Mouse (Mus musculus): ENCODE measurements around the gene Ambp. TPM values are rescaled to one million over a fixed set of nuclear protein-coding genes. Genes with fewer than 3 reads are reported as not detected.
A peak's percentile ranks its signal among the peaks of the same experiment; 100 is the strongest.

The Ambp gene
- polyA plus RNA-seq, 1 experiment from 2014 or later, result 2.3 TPM

GRCm38 (mm10) chr4:63147268-63147667 is 7.3 kb downstream of the Ambp start:
- Histone ChIP-seq H3K27ac (ENCODE audit: low read length) (no peak overlapping the region), H3K36me3 (ENCODE audit: control insufficient read depth, insufficient read depth, low read length) (no peaks in the 10 kb centered on the region), H3K9me3 (ENCODE audit: control insufficient read depth, low read length) (no peaks in the 10 kb centered on the region), H3K27me3 (ENCODE audit: control insufficient read depth, insufficient read depth, low read depth, low read length) (no peaks in the 10 kb centered on the region), H3K4me2 (ENCODE audit: low read depth, low read length) (no peak overlapping the region), H3K4me3 (ENCODE audit: low read length) (no peak overlapping the region), H3K4me1 (replicated peaks; ENCODE audit: control insufficient read depth, insufficient read depth, low read length) (no peaks in the 10 kb centered on the region), H3K9ac (ENCODE audit: low read length) (no peak overlapping the region)
- WGBS, result 93% methylated on average over 6 of the region's 6 CpGs
- ATAC-seq (ENCODE audit: low read depth), result no peak

- Histone ChIP-seq H3K9me3 (ENCODE audit: control insufficient read depth, low read length) (no peaks in the 10 kb centered on the region), H3K36me3 (ENCODE audit: control insufficient read depth, insufficient read depth, low read length) (peaks cover 14% of the 10 kb centered on the region), H3K27me3 (ENCODE audit: control insufficient read depth, insufficient read depth, low read depth, low read length) (no peaks in the 10 kb centered on the region), H3K4me3 (ENCODE audit: low read length) (no peak overlapping the region), H3K9ac (ENCODE audit: low read length) (no peak overlapping the region), H3K4me1 (replicated peaks; ENCODE audit: control insufficient read depth, insufficient read depth, low read length) (0 out of 2 replicates have a peak, but pooled peaks cover 3% of the 10 kb centered on the region), H3K4me2 (ENCODE audit: low read depth, low read length) (no peak overlapping the region), H3K27ac (ENCODE audit: low read length) (no peak overlapping the region)
- ATAC-seq (ENCODE audit: low read depth), result no peak
- WGBS, result 80% methylated on average over 5 of the region's 5 CpGs
These were observed 24.5 kb downstream of the Ambp start for GRCm38 (mm10) chr4:63129891-63130624.

DNA sequence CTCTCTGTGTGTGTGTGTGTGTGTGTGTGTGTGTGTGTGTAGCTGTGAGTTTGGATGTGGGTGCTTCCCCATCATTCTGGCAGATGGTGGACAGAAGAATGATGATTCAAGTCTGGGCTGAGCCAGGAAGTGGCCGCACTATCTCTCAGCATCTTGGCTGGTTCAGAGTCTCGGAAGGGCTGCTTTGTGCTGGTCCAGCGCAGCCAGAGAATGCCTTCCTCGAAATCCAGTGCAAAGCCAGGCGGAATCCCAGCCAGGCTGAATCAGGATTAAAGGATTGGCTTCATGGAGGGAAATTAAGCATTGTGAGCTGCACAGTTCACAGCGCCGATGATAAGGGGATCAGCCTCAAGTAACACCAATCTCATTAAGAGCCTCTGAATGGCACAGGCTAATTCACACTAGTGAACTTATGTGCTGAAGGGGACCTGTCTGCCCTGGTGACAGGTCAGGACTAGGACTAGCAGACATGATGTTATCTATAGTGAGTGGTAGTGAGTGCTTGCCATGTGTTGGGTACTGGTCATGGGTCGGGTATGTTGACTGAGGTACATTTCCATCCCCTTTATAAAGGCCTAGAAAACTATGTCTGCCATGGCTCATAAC is 29.6 kb downstream of the Ambp start:
- Histone ChIP-seq H3K36me3 (ENCODE audit: control insufficient read depth, insufficient read depth, low read length) (peaks cover 20% of the 10 kb centered on the region), H3K9ac (ENCODE audit: low read length) (no peak overlapping the region), H3K4me1 (replicated peaks; ENCODE audit: control insufficient read depth, insufficient read depth, low read length) (no peaks in the 10 kb centered on the region), H3K27ac (ENCODE audit: low read length) (no peak overlapping the region), H3K4me3 (ENCODE audit: low read length) (no peak overlapping the region), H3K27me3 (ENCODE audit: control insufficient read depth, insufficient read depth, low read depth, low read length) (no peaks in the 10 kb centered on the region), H3K9me3 (ENCODE audit: control insufficient read depth, low read length) (no peaks in the 10 kb centered on the region; the same call in 1 of the 2 replicates), H3K4me2 (ENCODE audit: low read depth, low read length) (no peak overlapping the region)
- no peak for ATAC-seq (ENCODE audit: low read depth)
- 79% methylated on average over 8 of the region's 8 CpGs for WGBS

DNA sequence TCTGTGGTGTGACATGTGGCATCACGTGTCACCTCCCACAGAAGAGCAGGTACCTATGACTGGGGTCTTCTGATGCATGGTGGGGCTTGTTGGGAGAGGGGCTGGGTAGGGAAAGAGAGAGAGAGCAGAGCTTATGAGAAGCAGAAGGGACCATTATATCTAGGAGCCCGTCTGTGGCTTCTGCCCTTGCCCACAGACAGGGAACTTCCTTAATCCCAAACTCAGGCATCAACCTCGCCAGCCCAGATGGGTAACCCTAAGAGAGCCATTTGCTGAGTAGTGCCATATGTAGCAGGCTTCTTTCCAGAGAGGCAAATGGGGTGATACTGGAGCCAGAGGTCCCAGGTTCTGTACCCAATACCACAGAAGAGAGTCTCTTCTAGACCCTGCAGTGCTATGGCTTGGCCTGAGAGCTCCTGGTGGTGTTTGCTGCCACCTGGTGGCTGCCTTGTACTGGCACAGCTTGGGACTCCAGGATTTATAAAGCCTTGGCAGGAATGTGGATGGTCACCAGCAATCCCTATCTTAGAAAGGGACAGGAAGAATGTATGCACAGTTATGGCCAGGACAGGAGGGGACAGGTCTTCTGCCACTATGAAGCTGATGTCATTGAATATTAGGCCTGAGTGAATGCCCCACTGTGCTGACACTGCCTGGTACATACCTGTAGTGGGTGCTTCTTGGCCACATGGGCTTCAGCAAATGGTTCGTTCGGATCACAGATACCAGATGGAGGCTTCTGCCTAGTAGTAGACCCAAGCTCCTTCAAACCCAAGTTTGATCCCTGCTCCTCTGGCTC is 35.8 kb downstream of the Ambp start:
- Histone ChIP-seq H3K4me2 (ENCODE audit: low read depth, low read length) (no peak overlapping the region), H3K9me3 (ENCODE audit: control insufficient read depth, low read length) (no peaks in the 10 kb centered on the region; the same call in 1 of the 2 replicates), H3K36me3 (ENCODE audit: control insufficient read depth, insufficient read depth, low read length) (peaks cover 17% of the 10 kb centered on the region), H3K9ac (ENCODE audit: low read length) (no peak overlapping the region), H3K4me3 (ENCODE audit: low read length) (no peak overlapping the region), H3K27me3 (ENCODE audit: control insufficient read depth, insufficient read depth, low read depth, low read length) (no peaks in the 10 kb centered on the region), H3K4me1 (replicated peaks; ENCODE audit: control insufficient read depth, insufficient read depth, low read length) (no peaks in the 10 kb centered on the region), H3K27ac (ENCODE audit: low read length) (no peak overlapping the region)
- WGBS, result 87% methylated on average over 5 of the region's 5 CpGs
- peak; percentile 86 for ATAC-seq (ENCODE audit: low read depth)

- no peaks in the 10 kb centered on the region for H3K9me3 ChIP-seq (ENCODE audit: control insufficient read depth, low read length)
- H3K4me2 ChIP-seq (ENCODE audit: low read depth, low read length), result no peak overlapping the region
- 92% methylated on average over 8 of the region's 8 CpGs for WGBS
- H3K4me3 ChIP-seq (ENCODE audit: low read length), result no peak overlapping the region
- no peaks in the 10 kb centered on the region for H3K27me3 ChIP-seq (ENCODE audit: control insufficient read depth, insufficient read depth, low read depth, low read length)
- peaks cover 12% of the 10 kb centered on the region; the same call in 1 of the 2 replicates for H3K36me3 ChIP-seq (ENCODE audit: control insufficient read depth, insufficient read depth, low read length)
- no peak overlapping the region for H3K9ac ChIP-seq (ENCODE audit: low read length)
- no peak for ATAC-seq (ENCODE audit: low read depth)
- no peaks in the 10 kb centered on the region for H3K4me1 ChIP-seq (replicated peaks; ENCODE audit: control insufficient read depth, insufficient read depth, low read length)
- no peak overlapping the region for H3K27ac ChIP-seq (ENCODE audit: low read length)
These were observed 48.9 kb downstream of the Ambp start for GRCm38 (mm10) chr4:63105651-63106050.

DNA sequence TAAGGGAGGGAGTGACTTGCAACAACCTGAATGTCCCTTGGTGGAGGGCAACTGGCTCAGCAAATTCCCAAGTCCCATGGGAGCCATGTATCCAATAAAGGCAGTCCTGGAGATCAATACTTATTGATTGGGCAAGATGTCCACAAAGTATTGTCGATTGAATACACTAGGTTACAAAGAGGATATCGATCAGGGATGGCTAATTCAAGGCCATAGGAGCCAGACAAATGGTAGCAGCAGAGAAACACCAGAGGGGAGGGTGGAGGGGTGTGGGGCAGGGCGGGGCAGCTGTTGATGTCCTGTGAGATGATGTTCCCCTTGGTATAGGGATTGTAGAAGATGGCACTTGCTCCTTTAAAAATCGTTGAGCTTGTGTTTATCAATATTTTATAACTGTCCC is 52.6 kb downstream of the Ambp start:
- WGBS, result 90% methylated on average over 4 of the region's 4 CpGs
- H3K4me2 ChIP-seq (ENCODE audit: low read depth, low read length), result no peak overlapping the region

GRCm38 (mm10) chr4:63100478-63100877 is 54.1 kb downstream of the Ambp start:
- Histone ChIP-seq H3K4me2 (ENCODE audit: low read depth, low read length) (no peak overlapping the region), H3K27me3 (ENCODE audit: control insufficient read depth, insufficient read depth, low read depth, low read length) (no peaks in the 10 kb centered on the region), H3K4me1 (replicated peaks; ENCODE audit: control insufficient read depth, insufficient read depth, low read length) (no peaks in the 10 kb centered on the region), H3K9ac (ENCODE audit: low read length) (no peak overlapping the region), H3K36me3 (ENCODE audit: control insufficient read depth, insufficient read depth, low read length) (peaks cover 12% of the 10 kb centered on the region), H3K27ac (ENCODE audit: low read length) (no peak overlapping the region), H3K4me3 (ENCODE audit: low read length) (no peak overlapping the region), H3K9me3 (ENCODE audit: control insufficient read depth, low read length) (no peaks in the 10 kb centered on the region)
- 87% methylated on average over 11 of the region's 11 CpGs for WGBS
- no peak for ATAC-seq (ENCODE audit: low read depth)

More for the DNA sequence above, 52.6 kb downstream of the Ambp start:
- H3K27ac ChIP-seq (ENCODE audit: low read length), result no peak overlapping the region
- ATAC-seq (ENCODE audit: low read depth), result no peak
- no peak overlapping the region for H3K9ac ChIP-seq (ENCODE audit: low read length)
- no peak overlapping the region for H3K4me3 ChIP-seq (ENCODE audit: low read length)
- peaks cover 17% of the 10 kb centered on the region for H3K36me3 ChIP-seq (ENCODE audit: control insufficient read depth, insufficient read depth, low read length)
- no peaks in the 10 kb centered on the region for H3K9me3 ChIP-seq (ENCODE audit: control insufficient read depth, low read length)
- no peaks in the 10 kb centered on the region for H3K27me3 ChIP-seq (ENCODE audit: control insufficient read depth, insufficient read depth, low read depth, low read length)
- H3K4me1 ChIP-seq (replicated peaks; ENCODE audit: control insufficient read depth, insufficient read depth, low read length), result no peaks in the 10 kb centered on the region

DNA sequence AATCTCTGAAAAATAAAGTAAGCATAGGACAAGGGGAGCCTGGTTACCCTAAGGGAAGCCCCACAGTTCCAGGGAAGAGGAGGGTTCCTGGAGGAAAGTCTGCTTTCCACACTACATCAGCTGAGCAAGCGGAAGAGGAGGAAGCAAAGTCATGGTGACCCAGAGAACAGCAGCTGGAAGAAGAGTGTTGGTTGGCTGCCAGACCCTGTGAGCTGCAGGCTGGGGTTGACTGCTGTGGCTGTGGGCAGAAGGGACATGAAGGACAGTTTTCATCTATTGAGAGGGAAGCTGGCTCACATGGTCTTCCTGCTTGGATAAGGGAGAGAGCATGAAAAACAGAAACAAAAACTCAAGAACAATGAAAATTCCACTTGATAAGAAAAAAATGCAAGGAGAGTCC is 57.0 kb downstream of the Ambp start:
- WGBS, result 74% methylated on average over 1 of the region's 1 CpGs
- peak; percentile 62; the same call in 1 of the 2 replicates for ATAC-seq (ENCODE audit: low read depth)
- no peaks in the 10 kb centered on the region for H3K9me3 ChIP-seq (ENCODE audit: control insufficient read depth, low read length)
- H3K36me3 ChIP-seq (ENCODE audit: control insufficient read depth, insufficient read depth, low read length), result peaks cover 16% of the 10 kb centered on the region
- H3K4me1 ChIP-seq (replicated peaks; ENCODE audit: control insufficient read depth, insufficient read depth, low read length), result no peaks in the 10 kb centered on the region
- no peak overlapping the region for H3K9ac ChIP-seq (ENCODE audit: low read length)
- no peaks in the 10 kb centered on the region for H3K27me3 ChIP-seq (ENCODE audit: control insufficient read depth, insufficient read depth, low read depth, low read length)
- H3K4me2 ChIP-seq (ENCODE audit: low read depth, low read length), result no peak overlapping the region
- no peak overlapping the region for H3K4me3 ChIP-seq (ENCODE audit: low read length)
- peak overlapping the region; percentile 13; the same call in 1 of the 2 replicates for H3K27ac ChIP-seq (ENCODE audit: low read length)

Data from lung, embryonic 16.5 days (tissue).